Mouse (Mus musculus) embryonic facial prominence, embryonic 15.5 days (tissue): ENCODE data around the gene Stk39. TPM values are rescaled to one million over a fixed set of nuclear protein-coding genes. Genes with fewer than 3 reads are reported as not detected.

ENCODE experiments used
- ATAC-seq: fragments of 200-750 bp; cut with Nextera tagmentation; 2 replicates; pipeline ENCODE4 v1.8.0; 2017; ENCODE audit warnings: low read depth, moderate TSS enrichment; ENCODE audit not compliant: insufficient number of reproducible peaks, low FRiP score, low TSS enrichment
- H3K27ac ChIP-seq: fragments of 300-500 bp; sonication (generic); replicated peaks from 2 replicates; pipeline ENCODE4 v1.5.1; 2015; ENCODE audit warnings: mild to moderate bottlenecking, inconsistent platforms
- H3K27me3 ChIP-seq: fragments of 300-500 bp; sonication (generic); 2 replicates; pipeline ENCODE4 v1.6.1; 2015; ENCODE audit warnings: inconsistent platforms
- H3K36me3 ChIP-seq: fragments of 300-500 bp; sonication (generic); 2 replicates; pipeline ENCODE4 v1.6.1; 2015; ENCODE audit warnings: mild to moderate bottlenecking, inconsistent platforms
- H3K4me1 ChIP-seq: fragments of 300-500 bp; sonication (generic); 2 replicates; pipeline ENCODE4 v1.6.1; 2015; ENCODE audit warnings: inconsistent platforms
- H3K4me2 ChIP-seq: fragments of 300-500 bp; sonication (generic); replicated peaks from 2 replicates; pipeline ENCODE4 v1.6.1; 2015; ENCODE audit warnings: mild to moderate bottlenecking, inconsistent platforms
- H3K4me3 ChIP-seq: fragments of 300-500 bp; sonication (generic); replicated peaks from 2 replicates; pipeline ENCODE4 v1.5.1; 2015; ENCODE audit warnings: mild to moderate bottlenecking, inconsistent platforms
- H3K9ac ChIP-seq: fragments of 300-500 bp; sonication (generic); 2 replicates; pipeline ENCODE4 v1.6.1; 2015; ENCODE audit warnings: inconsistent platforms
- H3K9me3 ChIP-seq: fragments of 300-500 bp; sonication (generic); replicated peaks from 2 replicates; pipeline ENCODE4 v1.6.1; 2016; ENCODE audit warnings: inconsistent platforms
- WGBS: fragments of 180-500 bp; shearing (Covaris S2); methylation state at CpG from one replicate; pipeline ENCODE4 v1.1.7; 2015; 5-methylcytosine and 5-hydroxymethylcytosine counted together
- polyA plus RNA-seq: library from polyadenylated mRNA; unstranded; fragments of >200 nt; fragmentation: Nextera tagmentation; extraction: Ambion mirVana; gene quantifications from 2 replicates; pipeline ENCODE4 v1.2.1, GENCODE M21; 2015

Gene Stk39
- 14.7 and 15.1 TPM in 2 replicates for polyA plus RNA-seq

GRCm38 (mm10) chr2:68471759-68472550 lies at the start of gene Stk39:
Gene Stk39, minus strand, starts transcription at chr2:68472268.
- Histone ChIP-seq H3K27me3 (peaks cover 4% of the 10 kb centered on the region), H3K9me3 (no peaks in the 10 kb centered on the region), H3K27ac (peak within 1 kb of the TSS; percentile 86), H3K9ac (peak within 1 kb of the TSS; percentile 65), H3K36me3 (no peaks in the 10 kb centered on the region), H3K4me2 (peak within 1 kb of the TSS; percentile 97), H3K4me3 (peak within 1 kb of the TSS; percentile 87), H3K4me1 (peaks cover 4% of the 10 kb centered on the region; the same call in 1 of the 2 replicates)
- WGBS, result under 1% methylated on average over 81 of the region's 99 CpGs
- ATAC-seq, result peak; percentile 89

GRCm38 (mm10) chr2:68515409-68515808 lies 43.3 kb upstream of the Stk39 start:
- no peak overlapping the region for H3K4me2 ChIP-seq
- no peak for ATAC-seq
- H3K4me1 ChIP-seq, result no peaks in the 10 kb centered on the region
- no peak overlapping the region for H3K4me3 ChIP-seq
- no peak overlapping the region for H3K9ac ChIP-seq
- H3K9me3 ChIP-seq, result no peaks in the 10 kb centered on the region
- H3K27me3 ChIP-seq, result no peaks in the 10 kb centered on the region
- H3K36me3 ChIP-seq, result no peaks in the 10 kb centered on the region
- 59% methylated on average over 2 of the region's 2 CpGs for WGBS
- no peak overlapping the region for H3K27ac ChIP-seq

GRCm38 (mm10) chr2:68503202-68503601 lies 31.1 kb upstream of the Stk39 start:
- Histone ChIP-seq H3K36me3 (no peaks in the 10 kb centered on the region), H3K9me3 (no peaks in the 10 kb centered on the region), H3K9ac (no peak overlapping the region), H3K27me3 (no peaks in the 10 kb centered on the region), H3K4me2 (no peak overlapping the region), H3K4me1 (no peaks in the 10 kb centered on the region), H3K27ac (no peak overlapping the region), H3K4me3 (no peak overlapping the region)
- 69% methylated on average over 2 of the region's 2 CpGs for whole genome bisulfite sequencing
- ATAC-seq, result no peak

GRCm38 (mm10) chr2:68502734-68503133 lies 30.7 kb upstream of the Stk39 start:
- H3K27me3 ChIP-seq, result no peaks in the 10 kb centered on the region
- no peak for ATAC-seq
- 75% methylated on average over 4 of the region's 4 CpGs for WGBS
- no peaks in the 10 kb centered on the region for H3K36me3 ChIP-seq
- H3K9me3 ChIP-seq, result no peaks in the 10 kb centered on the region
- no peak overlapping the region for H3K27ac ChIP-seq
- no peaks in the 10 kb centered on the region for H3K4me1 ChIP-seq
- no peak overlapping the region for H3K4me2 ChIP-seq
- H3K4me3 ChIP-seq, result no peak overlapping the region
- no peak overlapping the region for H3K9ac ChIP-seq

GRCm38 (mm10) chr2:68502236-68502635 lies 30.2 kb upstream of the Stk39 start:
- Histone ChIP-seq H3K4me2 (no peak overlapping the region), H3K27me3 (no peaks in the 10 kb centered on the region), H3K27ac (no peak overlapping the region), H3K9ac (no peak overlapping the region), H3K4me1 (no peaks in the 10 kb centered on the region), H3K36me3 (no peaks in the 10 kb centered on the region), H3K4me3 (no peak overlapping the region), H3K9me3 (no peaks in the 10 kb centered on the region)
- no peak for ATAC-seq
- WGBS, result 54% methylated on average over 2 of the region's 2 CpGs

- Histone ChIP-seq H3K36me3 (no peaks in the 10 kb centered on the region), H3K4me2 (no peak overlapping the region), H3K9ac (no peak overlapping the region), H3K4me3 (no peak overlapping the region), H3K27me3 (no peaks in the 10 kb centered on the region), H3K27ac (no peak overlapping the region), H3K9me3 (no peaks in the 10 kb centered on the region), H3K4me1 (no peaks in the 10 kb centered on the region)
- no peak for ATAC-seq
- WGBS, result 83% methylated on average over 4 of the region's 4 CpGs
These were observed 14.2 kb upstream of the Stk39 start for GRCm38 (mm10) chr2:68486275-68486674.

- Histone ChIP-seq H3K36me3 (no peaks in the 10 kb centered on the region), H3K4me3 (no peak overlapping the region), H3K27me3 (no peaks in the 10 kb centered on the region), H3K27ac (no peak overlapping the region), H3K9me3 (no peaks in the 10 kb centered on the region), H3K9ac (no peak overlapping the region), H3K4me2 (no peak overlapping the region), H3K4me1 (no peaks in the 10 kb centered on the region)
- 43% methylated on average over 4 of the region's 4 CpGs for WGBS
- no peak for ATAC-seq
These were observed 13.1 kb upstream of the Stk39 start for GRCm38 (mm10) chr2:68485141-68485540.

GRCm38 (mm10) chr2:68482896-68483295 lies 10.8 kb upstream of the Stk39 start:
- no peak for ATAC-seq
- Histone ChIP-seq H3K9ac (no peak overlapping the region), H3K27me3 (no peaks in the 10 kb centered on the region), H3K27ac (no peak overlapping the region), H3K36me3 (no peaks in the 10 kb centered on the region), H3K9me3 (no peaks in the 10 kb centered on the region), H3K4me1 (no peaks in the 10 kb centered on the region), H3K4me3 (no peak overlapping the region), H3K4me2 (no peak overlapping the region)
- 91% methylated on average over 5 of the region's 5 CpGs for WGBS

- Histone ChIP-seq H3K27me3 (peaks cover 3% of the 10 kb centered on the region), H3K36me3 (no peaks in the 10 kb centered on the region), H3K9ac (no peak overlapping the region), H3K9me3 (no peaks in the 10 kb centered on the region), H3K27ac (no peak overlapping the region), H3K4me2 (no peak overlapping the region), H3K4me1 (no peaks in the 10 kb centered on the region), H3K4me3 (no peak overlapping the region)
- WGBS, result 82% methylated on average over 10 of the region's 10 CpGs
- ATAC-seq, result no peak
These were observed 7.8 kb upstream of the Stk39 start for GRCm38 (mm10) chr2:68479823-68480222.

- H3K4me1 ChIP-seq, result peaks cover 4% of the 10 kb centered on the region; the same call in 1 of the 2 replicates
- H3K36me3 ChIP-seq, result no peaks in the 10 kb centered on the region
- no peak overlapping the region for H3K9ac ChIP-seq
- peaks cover 4% of the 10 kb centered on the region for H3K27me3 ChIP-seq
- H3K4me3 ChIP-seq, result no peak overlapping the region
- 69% methylated on average over 4 of the region's 4 CpGs for WGBS
- H3K27ac ChIP-seq, result no peak overlapping the region
- no peak overlapping the region for H3K4me2 ChIP-seq
- no peak for ATAC-seq
- no peaks in the 10 kb centered on the region for H3K9me3 ChIP-seq
These were observed 853 bp upstream of the Stk39 start for GRCm38 (mm10) chr2:68472921-68473320.

- no peak for ATAC-seq
These were observed 463 bp upstream of the Stk39 start for GRCm38 (mm10) chr2:68472551-68472910.

More at GRCm38 (mm10) chr2:68472551-68472910, 463 bp upstream of the Stk39 start:
- Histone ChIP-seq H3K9ac (0 out of 2 replicates have a peak overlapping the region, but pooled peaks have one; percentile 65), H3K4me2 (peak overlapping the region; percentile 97), H3K4me1 (peaks cover 4% of the 10 kb centered on the region; the same call in 1 of the 2 replicates), H3K27ac (peak overlapping the region; percentile 86; the same call in 1 of the 2 replicates), H3K9me3 (no peaks in the 10 kb centered on the region), H3K36me3 (no peaks in the 10 kb centered on the region), H3K4me3 (peak overlapping the region; percentile 87), H3K27me3 (peaks cover 4% of the 10 kb centered on the region)
- 2% methylated on average over 5 of the region's 5 CpGs for WGBS
